Mouse (Mus musculus): ENCODE data around the gene Trim30a. TPM values are rescaled to one million over a fixed set of nuclear protein-coding genes. Genes with fewer than 3 reads are reported as not detected.

Trim30a gene
- 76.5 TPM for polyA plus RNA-seq (2017; shearing (Covaris generic))

DNA sequence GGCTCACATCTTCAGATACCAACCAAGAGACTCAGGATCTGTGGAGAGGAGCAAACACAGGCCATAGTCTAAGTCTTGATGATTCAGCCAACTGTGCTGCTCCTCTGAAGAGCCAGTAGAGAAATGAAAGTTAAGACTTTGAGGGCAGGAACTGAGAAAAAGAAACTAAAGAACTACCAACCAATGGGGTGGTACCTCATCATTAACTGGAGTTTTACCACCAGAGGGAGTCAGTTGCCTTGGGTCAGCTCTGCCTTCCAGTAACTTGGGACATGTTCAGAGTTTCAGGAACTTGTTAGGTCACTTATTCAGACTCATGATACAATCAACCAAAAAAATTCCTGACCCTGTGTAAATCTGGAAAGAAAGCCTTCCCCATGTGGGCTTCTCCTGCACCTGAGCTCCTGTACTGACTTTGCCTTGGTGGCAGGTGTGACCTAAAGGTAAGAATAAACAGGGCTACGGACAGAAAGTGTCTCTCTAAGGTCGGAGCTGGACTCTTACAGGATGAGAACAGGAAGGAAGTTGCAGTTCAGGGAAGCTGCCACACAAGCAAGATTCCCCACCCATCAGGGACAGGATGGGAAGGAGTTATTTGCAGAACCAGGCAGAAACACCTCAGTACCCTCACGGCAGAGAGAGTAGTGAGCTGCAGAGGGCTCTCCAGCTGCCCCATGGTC lies at the start of gene Trim30a:
Gene Trim30a, minus strand, starts transcription at position 129 of the 680 bp plus-strand sequence.

DNA sequence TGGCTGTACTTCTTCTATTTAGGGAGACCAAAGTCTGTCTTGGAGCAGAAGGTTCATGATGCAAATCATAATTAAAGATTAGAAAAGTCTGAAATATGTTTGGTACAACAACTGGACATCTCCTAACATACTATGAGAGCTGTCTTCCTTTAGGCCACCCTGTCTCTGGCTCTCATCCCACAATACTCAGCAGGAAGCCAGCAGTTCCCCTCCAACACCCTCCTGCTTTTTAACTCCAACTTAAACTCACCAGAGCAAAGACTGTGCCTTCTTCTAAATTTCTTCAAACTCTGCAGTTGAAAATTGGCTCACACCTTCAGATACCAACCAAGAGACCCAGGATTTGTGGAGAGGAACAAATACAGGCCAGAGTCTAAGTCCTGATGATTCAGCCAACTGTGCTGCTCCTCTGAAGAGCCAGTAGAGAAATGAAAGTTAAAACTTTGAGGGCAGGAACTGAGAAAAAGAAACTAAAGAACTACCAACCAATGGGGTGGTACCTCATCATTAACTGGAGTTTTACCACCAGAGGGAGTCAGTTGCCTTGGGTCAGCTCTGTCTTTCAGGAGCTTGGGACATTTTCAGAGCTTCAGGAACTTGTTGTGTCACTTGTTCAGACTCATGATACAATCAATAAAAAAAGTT lies 42.5 kb upstream of the Trim30a start, which contains the start of gene Trim30d:
Gene Trim30d, minus strand, starts transcription at position 429 of the 645 bp plus-strand sequence.

DNA sequence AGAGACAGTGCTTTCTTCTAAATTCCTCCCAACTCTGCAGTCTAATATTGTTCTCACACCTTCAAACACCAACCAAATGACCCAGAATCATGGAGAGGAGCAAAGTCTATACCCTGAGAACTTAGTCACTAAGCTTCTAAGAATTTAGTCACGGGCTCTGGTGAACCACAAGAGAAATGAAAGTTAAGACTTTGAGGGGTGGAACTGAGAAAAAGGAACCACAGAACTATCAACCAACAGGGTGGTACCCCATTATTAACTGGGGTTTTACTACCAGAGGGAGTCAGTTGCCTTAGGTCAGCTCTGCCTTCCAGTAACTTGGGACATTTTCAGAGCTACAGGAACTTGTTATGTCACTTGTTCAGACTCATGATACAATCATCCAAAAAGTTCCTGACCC lies 64.3 kb downstream of the Trim30a start, which contains the start of gene Trim30c:
Gene Trim30c, minus strand, starts transcription at position 140 of the 400 bp plus-strand sequence.

DNA sequence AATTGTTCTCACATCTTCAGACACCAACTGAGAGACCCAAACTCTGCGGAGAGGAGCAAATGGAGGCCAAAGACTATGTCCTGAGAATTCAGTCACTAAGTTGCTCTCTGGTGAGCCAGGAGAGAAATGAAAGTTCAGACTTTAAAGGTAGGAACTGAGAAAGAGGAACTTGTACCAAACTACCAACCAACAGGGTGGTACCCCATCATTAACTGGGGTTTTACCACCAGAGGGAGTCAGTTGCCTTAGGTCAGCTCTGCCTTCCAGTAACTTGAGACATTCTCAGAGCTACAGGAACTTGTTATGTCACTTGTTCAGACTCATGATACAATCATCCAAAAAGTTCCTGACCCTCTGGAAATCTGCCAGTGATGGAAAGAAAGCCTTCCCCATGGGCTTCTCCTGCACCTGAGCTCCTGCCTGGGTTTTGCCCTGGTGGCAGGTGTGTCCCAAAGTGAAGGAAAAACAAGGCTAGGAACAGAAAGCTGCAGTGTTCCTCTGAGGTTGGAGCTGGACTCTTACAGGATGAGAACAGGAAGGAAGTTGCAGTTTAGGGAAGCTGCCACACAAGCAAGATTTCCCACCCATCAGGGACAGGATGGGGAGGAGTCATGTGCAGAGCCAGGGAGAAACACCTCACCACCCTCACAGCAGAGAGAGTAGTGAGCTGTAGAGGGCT lies 95.1 kb downstream of the Trim30a start, which contains the start of gene Trim30b:
Gene Trim30b, minus strand, starts transcription at position 149 of the 679 bp plus-strand sequence.

Other genes with a start within 250 kb of the Trim30a start
- 2.1 TPM for gene Trim6, start 246.4 kb downstream of the Trim30a start, polyA plus RNA-seq (2017; shearing (Covaris generic))
- gene Trim34a, start 220.7 kb downstream of the Trim30a start, polyA plus RNA-seq (2017; shearing (Covaris generic)) = 64.7 TPM
- gene Trim5, start 177.1 kb downstream of the Trim30a start, polyA plus RNA-seq (2017; shearing (Covaris generic)) = 34.7 TPM
- 143 TPM for gene Trim12a, start 149.7 kb downstream of the Trim30a start, polyA plus RNA-seq (2017; shearing (Covaris generic))
- gene Trim34b, start 135.7 kb downstream of the Trim30a start, polyA plus RNA-seq (2017; shearing (Covaris generic)) = 1.1 TPM
- gene Trim12c, start 111.8 kb downstream of the Trim30a start, polyA plus RNA-seq (2017; shearing (Covaris generic)) = 27.4 TPM
- 1.3 TPM for gene Trim30b, start 95.3 kb downstream of the Trim30a start, polyA plus RNA-seq (2017; shearing (Covaris generic))
- 2.7 TPM for gene Trim30c, start 64.4 kb downstream of the Trim30a start, polyA plus RNA-seq (2017; shearing (Covaris generic))
- gene Trim30d, start 42.7 kb upstream of the Trim30a start, polyA plus RNA-seq (2017; shearing (Covaris generic)) = 30.9 TPM
- gene Olfr651, start 84.9 kb upstream of the Trim30a start, polyA plus RNA-seq (2017; shearing (Covaris generic)) = not detected
- gene Olfr652, start 95.7 kb upstream of the Trim30a start, polyA plus RNA-seq (2017; shearing (Covaris generic)) = not detected
- gene Olfr653, start 112.1 kb upstream of the Trim30a start, polyA plus RNA-seq (2017; shearing (Covaris generic)) = not detected
- not detected for gene Olfr654, start 121.8 kb upstream of the Trim30a start, polyA plus RNA-seq (2017; shearing (Covaris generic))
- gene Olfr655, start 136.6 kb upstream of the Trim30a start, polyA plus RNA-seq (2017; shearing (Covaris generic)) = not detected
- not detected for gene Olfr656, start 148.8 kb upstream of the Trim30a start, polyA plus RNA-seq (2017; shearing (Covaris generic))
- not detected for gene Olfr657, start 159.6 kb upstream of the Trim30a start, polyA plus RNA-seq (2017; shearing (Covaris generic))
- gene Olfr658, start 182.1 kb upstream of the Trim30a start, polyA plus RNA-seq (2017; shearing (Covaris generic)) = not detected
- not detected for gene Olfr659, start 201.6 kb upstream of the Trim30a start, polyA plus RNA-seq (2017; shearing (Covaris generic))
- gene Olfr661, start 221.3 kb upstream of the Trim30a start, polyA plus RNA-seq (2017; shearing (Covaris generic)) = not detected